Mouse (Mus musculus) 3134 (cell line): Measurements from ENCODE around the gene Vmn2r53.
"Not testable (repeated sequence)": the region's sequence is repeated elsewhere in the genome, so short reads cannot be mapped to it uniquely, and the experiment has no call there.

Experiments
- DNase-seq: peaks from one replicate; pipeline ENCODE4 v3.0.0-alpha.2; 2011; ENCODE audit warnings: low spot score; ENCODE audit not compliant: insufficient read length; ENCODE audit errors: extremely low read depth

Vmn2r53 gene

DNA sequence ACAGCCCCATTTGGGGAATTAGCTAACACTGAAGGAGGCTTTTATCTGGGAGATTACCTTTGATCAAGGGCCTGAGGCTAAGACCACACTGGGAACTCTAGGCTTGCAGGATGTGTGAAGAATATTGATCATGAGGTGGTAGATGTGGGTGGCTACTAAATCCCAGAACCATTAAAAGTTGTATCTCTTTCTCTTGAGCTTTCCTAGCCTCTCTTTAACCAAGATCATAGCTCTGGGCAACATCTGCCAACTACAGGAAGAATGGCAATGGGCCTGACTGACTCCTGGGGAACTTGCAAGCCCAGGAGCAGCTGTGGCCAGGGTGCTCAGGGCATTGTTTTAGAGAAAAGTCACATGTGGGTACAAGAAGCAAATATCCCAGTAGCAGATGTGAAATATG is at the start of gene Vmn2r53:
TSS of gene Vmn2r53 (minus strand) at position 101 of the 400 bp plus-strand sequence.
- DNase-seq = no peak

GRCm38 (mm10) chr7:12640219-12640618 is 31.6 kb upstream of the Vmn2r53 start, which contains the start of gene Vmn2r54:
TSS of gene Vmn2r54 (minus strand) at chr7:12640319.
- not testable (repeated sequence) for DNase-seq
